Mouse (Mus musculus): ENCODE results near the gene Phospho2.

- TF ChIP-seq CTCF (IDR thresholded peaks at IDR 0.05) (no peak), EP300 (IDR thresholded peaks at IDR 0.05) (no peak)
Observed at GRCm38 (mm10) chr2:69828031-69828430, 38.6 kb downstream of the Phospho2 start.
